Mouse (Mus musculus) neural tube, embryonic 14.5 days (tissue): ENCODE data around the gene Gm3646. TPM values are rescaled to one million over a fixed set of nuclear protein-coding genes. Genes with fewer than 3 reads are reported as not detected.

Experiments used
- ATAC-seq: fragments of 200-750 bp; cut with Nextera tagmentation; 2 replicates; pipeline ENCODE4 v1.8.0; 2017; ENCODE audit warnings: low read depth, mild to moderate bottlenecking, moderate TSS enrichment, moderate library complexity
- H3K27ac ChIP-seq: fragments of 300-500 bp; sonication (generic); 2 replicates; pipeline ENCODE4 v1.5.1; 2014; ENCODE audit warnings: low read depth, mild to moderate bottlenecking, control low read depth, low read length, moderate library complexity, mixed read lengths
- H3K27me3 ChIP-seq: fragments of 300-500 bp; sonication (generic); 2 replicates; pipeline ENCODE4 v1.6.1; 2014; ENCODE audit warnings: low read length; ENCODE audit not compliant: control insufficient read depth, insufficient read depth
- H3K36me3 ChIP-seq: fragments of 300-500 bp; sonication (generic); 2 replicates; pipeline ENCODE4 v1.6.1; 2014; ENCODE audit warnings: low read length, mixed read lengths; ENCODE audit not compliant: control insufficient read depth, insufficient read depth
- H3K4me1 ChIP-seq: fragments of 300-500 bp; sonication (generic); 2 replicates; pipeline ENCODE4 v1.6.1; 2014; ENCODE audit warnings: low read length; ENCODE audit not compliant: control insufficient read depth, insufficient read depth
- H3K4me2 ChIP-seq: fragments of 300-500 bp; sonication (generic); 2 replicates; pipeline ENCODE4 v1.6.1; 2014; ENCODE audit warnings: mild to moderate bottlenecking, low read depth, low read length, control low read depth
- H3K4me3 ChIP-seq: fragments of 300-500 bp; sonication (generic); 2 replicates; pipeline ENCODE4 v1.5.1; 2014; ENCODE audit warnings: low read depth, low read length, control low read depth, mixed read lengths
- H3K9ac ChIP-seq: fragments of 300-500 bp; sonication (generic); replicated peaks from 2 replicates; pipeline ENCODE4 v1.6.1; 2014; ENCODE audit warnings: low read depth, mild to moderate bottlenecking, control low read depth, low read length, mixed read lengths
- H3K9me3 ChIP-seq: fragments of 300-500 bp; sonication (generic); 2 replicates; pipeline ENCODE4 v1.6.1; 2016; ENCODE audit warnings: low read length; ENCODE audit not compliant: control insufficient read depth
- WGBS: fragments of 180-500 bp; shearing (Covaris S2); extraction: QIAGEN DNeasy Blood & Tissue Kit; methylation state at CpG from one replicate; pipeline ENCODE4 v1.1.7; 2014; 5-methylcytosine and 5-hydroxymethylcytosine counted together
- polyA plus RNA-seq: library from polyadenylated mRNA; unstranded; fragments of >200 nt; fragmentation: Nextera tagmentation; extraction: Ambion mirVana; gene quantifications from 2 replicates; pipeline ENCODE4 v1.2.1, GENCODE M21; 2014

Gm3646 gene
- not detected in 2 replicates for polyA plus RNA-seq

DNA sequence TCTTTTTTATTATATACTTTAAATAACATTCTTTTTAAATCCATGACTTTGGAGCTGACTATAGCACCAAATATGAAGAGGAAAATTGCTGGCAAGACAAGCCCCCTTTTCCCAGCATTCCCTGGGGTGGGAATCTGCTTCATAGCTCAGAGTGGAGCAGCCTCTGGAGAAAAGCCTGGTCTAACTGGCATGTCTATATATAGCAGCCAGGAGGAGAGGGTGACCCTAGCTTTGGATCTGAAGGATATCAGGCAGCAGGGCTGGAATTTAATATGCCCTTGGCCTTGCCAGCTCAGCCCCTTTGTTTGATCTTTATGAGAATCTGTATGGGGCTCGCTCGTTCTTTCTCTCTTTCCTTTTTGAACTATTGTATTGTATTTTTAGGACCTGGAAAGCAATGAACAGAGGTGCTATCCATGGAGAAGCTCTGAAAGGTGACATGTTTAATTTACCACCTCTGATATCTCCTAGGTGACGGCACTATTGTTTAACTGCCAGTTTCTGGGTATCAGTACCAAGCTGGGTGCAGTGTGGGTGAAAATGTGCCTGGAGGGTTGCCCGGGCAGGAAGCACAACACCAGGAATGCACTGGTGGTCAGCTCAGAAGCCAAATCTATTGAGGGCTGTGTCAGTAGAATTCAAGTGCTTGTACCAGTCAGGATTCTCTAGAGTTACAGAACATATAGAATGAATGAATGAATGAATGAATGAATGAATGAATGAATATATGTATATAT, at the start of gene Gm3646:
Gm3646 (minus strand) TSS at position 90 of the 737 bp plus-strand sequence.
- 64% methylated on average over 4 of the region's 4 CpGs for WGBS
- Histone ChIP-seq H3K9me3 (no peaks in the 10 kb centered on the region), H3K27ac (no peak within 1 kb of the TSS), H3K9ac (no peak within 1 kb of the TSS), H3K4me2 (no peak within 1 kb of the TSS), H3K4me1 (peaks cover 3% of the 10 kb centered on the region; the same call in 1 of the 2 replicates), H3K36me3 (no peaks in the 10 kb centered on the region), H3K27me3 (no peaks in the 10 kb centered on the region), H3K4me3 (no peak within 1 kb of the TSS)
- ATAC-seq, result no peak

GRCm38 (mm10) chr1:39847066-39847465, 41.9 kb upstream of the Gm3646 start:
- ATAC-seq, result no peak
- no peaks in the 10 kb centered on the region for H3K36me3 ChIP-seq
- WGBS, result 91% methylated on average over 7 of the region's 7 CpGs
- no peaks in the 10 kb centered on the region for H3K9me3 ChIP-seq
- no peaks in the 10 kb centered on the region for H3K4me1 ChIP-seq
- H3K27ac ChIP-seq, result no peak overlapping the region
- H3K9ac ChIP-seq, result no peak overlapping the region
- H3K4me2 ChIP-seq, result no peak overlapping the region
- H3K4me3 ChIP-seq, result no peak overlapping the region
- H3K27me3 ChIP-seq, result no peaks in the 10 kb centered on the region

- Histone ChIP-seq H3K4me2 (no peak overlapping the region), H3K4me1 (no peaks in the 10 kb centered on the region), H3K27me3 (no peaks in the 10 kb centered on the region), H3K4me3 (no peak overlapping the region), H3K9me3 (no peaks in the 10 kb centered on the region), H3K36me3 (no peaks in the 10 kb centered on the region), H3K27ac (no peak overlapping the region), H3K9ac (no peak overlapping the region)
- ATAC-seq, result no peak
- 87% methylated on average over 4 of the region's 4 CpGs for WGBS
These were observed 41.0 kb upstream of the Gm3646 start for GRCm38 (mm10) chr1:39846031-39846550.

DNA sequence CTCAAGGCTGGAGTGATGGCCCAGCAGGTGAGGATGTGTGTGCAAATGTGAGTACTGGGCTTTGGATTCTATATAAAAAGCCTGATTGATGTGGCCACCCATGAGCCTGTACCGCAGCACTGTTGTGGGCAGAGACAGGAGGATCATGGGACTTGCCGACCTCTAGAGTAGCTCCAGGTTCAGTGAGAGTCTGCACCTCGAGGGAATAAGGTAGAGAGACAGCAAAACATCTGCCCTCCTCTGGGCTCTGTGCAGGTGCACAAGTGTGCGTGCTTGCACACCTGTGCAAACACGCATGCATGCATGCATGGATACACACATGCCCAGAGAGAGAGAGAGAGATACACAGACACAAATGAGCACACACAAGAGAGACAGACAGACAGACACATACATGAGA, 38.2 kb upstream of the Gm3646 start:
- 89% methylated on average over 5 of the region's 5 CpGs for WGBS
- peaks cover 9% of the 10 kb centered on the region; the same call in 1 of the 2 replicates for H3K4me1 ChIP-seq
- H3K9ac ChIP-seq, result no peak overlapping the region

GRCm38 (mm10) chr1:39842218-39843007, 37.3 kb upstream of the Gm3646 start:
- H3K4me3 ChIP-seq, result no peak overlapping the region
- peaks cover 9% of the 10 kb centered on the region; the same call in 1 of the 2 replicates for H3K4me1 ChIP-seq
- no peak overlapping the region for H3K9ac ChIP-seq
- no peak overlapping the region for H3K4me2 ChIP-seq
- H3K27me3 ChIP-seq, result no peaks in the 10 kb centered on the region
- no peaks in the 10 kb centered on the region for H3K9me3 ChIP-seq
- H3K27ac ChIP-seq, result no peak overlapping the region
- 71% methylated on average over 14 of the region's 14 CpGs for WGBS
- ATAC-seq, result no peak
- H3K36me3 ChIP-seq, result no peaks in the 10 kb centered on the region

More for the DNA sequence above, 38.2 kb upstream of the Gm3646 start:
- ATAC-seq, result no peak
- Histone ChIP-seq H3K27me3 (no peaks in the 10 kb centered on the region), H3K27ac (no peak overlapping the region), H3K4me3 (no peak overlapping the region), H3K9me3 (no peaks in the 10 kb centered on the region), H3K36me3 (no peaks in the 10 kb centered on the region), H3K4me2 (no peak overlapping the region)

DNA sequence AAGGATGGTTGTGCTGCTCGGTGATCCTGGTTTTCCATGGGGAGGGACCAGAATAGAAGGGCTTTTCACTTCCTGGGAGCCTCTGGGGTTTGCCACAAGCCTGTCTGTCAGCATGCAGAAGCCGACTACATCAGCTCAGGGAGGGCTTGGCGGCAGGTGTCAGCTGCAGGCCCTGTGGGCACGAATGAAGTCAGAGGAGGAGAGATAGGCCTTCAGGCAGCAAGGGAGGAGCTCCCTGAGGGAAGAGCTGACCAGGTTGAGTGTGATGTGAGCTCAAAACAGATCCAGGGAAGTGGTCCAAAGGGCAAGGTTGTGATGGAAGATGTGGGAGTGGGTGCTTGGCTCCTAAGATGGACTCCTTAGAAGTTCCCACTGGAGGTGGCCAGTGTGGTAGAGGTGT, 35.7 kb upstream of the Gm3646 start:
- no peak overlapping the region for H3K4me3 ChIP-seq
- H3K27me3 ChIP-seq, result no peaks in the 10 kb centered on the region
- H3K9me3 ChIP-seq, result no peaks in the 10 kb centered on the region
- H3K27ac ChIP-seq, result no peak overlapping the region
- no peak overlapping the region for H3K9ac ChIP-seq
- no peak overlapping the region for H3K4me2 ChIP-seq
- no peaks in the 10 kb centered on the region for H3K36me3 ChIP-seq
- WGBS, result 56% methylated on average over 4 of the region's 4 CpGs
- ATAC-seq, result no peak
- H3K4me1 ChIP-seq, result peaks cover 9% of the 10 kb centered on the region; the same call in 1 of the 2 replicates

- no peak overlapping the region for H3K4me3 ChIP-seq
- no peaks in the 10 kb centered on the region for H3K27me3 ChIP-seq
- H3K9me3 ChIP-seq, result no peaks in the 10 kb centered on the region
- H3K27ac ChIP-seq, result peak overlapping the region; percentile 78; the same call in 1 of the 2 replicates
- no peak overlapping the region for H3K4me2 ChIP-seq
- no peaks in the 10 kb centered on the region for H3K36me3 ChIP-seq
- no peak overlapping the region for H3K9ac ChIP-seq
- 63% methylated on average over 8 of the region's 8 CpGs for WGBS
- H3K4me1 ChIP-seq, result peaks cover 9% of the 10 kb centered on the region; the same call in 1 of the 2 replicates
- no peak for ATAC-seq
These were observed 34.7 kb upstream of the Gm3646 start for GRCm38 (mm10) chr1:39839838-39840237.

GRCm38 (mm10) chr1:39839217-39839616, 34.1 kb upstream of the Gm3646 start:
- no peak overlapping the region for H3K9ac ChIP-seq
- H3K36me3 ChIP-seq, result no peaks in the 10 kb centered on the region
- WGBS, result 34% methylated on average over 10 of the region's 10 CpGs
- no peaks in the 10 kb centered on the region for H3K27me3 ChIP-seq
- peaks cover 9% of the 10 kb centered on the region; the same call in 1 of the 2 replicates for H3K4me1 ChIP-seq
- H3K9me3 ChIP-seq, result no peaks in the 10 kb centered on the region
- H3K4me2 ChIP-seq, result 0 out of 2 replicates have a peak overlapping the region, but pooled peaks have one; percentile 14
- ATAC-seq, result peak; percentile 71
- peak overlapping the region; percentile 78 for H3K27ac ChIP-seq
- H3K4me3 ChIP-seq, result no peak overlapping the region
